Mouse (Mus musculus) adrenal gland, postnatal 0 days (tissue): ENCODE measurements around the gene Olfr1385. TPM values are rescaled to one million over a fixed set of nuclear protein-coding genes. Genes with fewer than 3 reads are reported as not detected.

Source experiments
- polyA plus RNA-seq: library from polyadenylated mRNA; unstranded; fragments of >200 nt; fragmentation: Nextera tagmentation; extraction: Ambion mirVana; gene quantifications from 2 replicates; pipeline ENCODE4 v1.2.1, GENCODE M21; 2015

Gene Olfr1385
- not detected in 2 replicates for polyA plus RNA-seq

DNA sequence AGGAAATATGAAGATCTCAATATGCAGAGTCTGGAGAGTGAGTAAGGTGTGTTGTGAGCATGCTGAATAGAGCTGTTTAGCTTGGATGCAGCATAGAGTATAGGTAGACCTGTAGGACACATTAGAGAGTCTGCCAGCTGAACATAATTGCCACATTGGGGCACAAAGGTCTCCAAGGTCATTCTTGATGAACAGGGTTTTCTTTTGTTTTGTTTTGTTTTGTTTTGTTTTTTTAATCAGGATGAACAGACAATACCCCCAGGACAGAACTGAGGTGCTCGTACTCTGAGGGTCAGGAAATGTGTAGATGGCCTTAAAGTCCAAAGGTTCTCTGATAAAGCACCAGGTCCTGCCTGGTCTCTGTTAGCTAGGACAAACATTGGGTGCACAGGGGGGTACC is at the start of gene Olfr1385:
Gene Olfr1385, plus strand, starts transcription at position 301 of the 400 bp plus-strand sequence.

DNA sequence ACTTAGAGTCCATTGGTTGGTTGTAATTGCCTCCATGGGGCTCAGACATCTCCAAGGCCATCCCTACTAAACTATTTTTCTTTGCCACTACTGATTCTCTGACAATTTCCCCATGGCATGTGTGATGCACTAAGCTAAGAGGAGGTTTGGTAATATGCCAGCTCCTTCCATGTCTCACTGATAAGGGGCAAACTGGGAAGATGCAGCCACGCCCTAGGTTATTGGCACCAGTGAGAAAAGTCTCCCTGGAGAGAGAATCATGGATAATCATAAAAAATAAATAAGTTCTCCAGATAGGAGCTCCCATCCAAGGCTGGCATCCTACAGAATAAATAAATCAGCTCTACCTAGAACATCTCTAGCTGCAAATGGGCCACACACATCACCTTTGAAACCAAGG is 33.8 kb upstream of the Olfr1385 start, which contains the start of gene Olfr1387:
Gene Olfr1387, plus strand, starts transcription at position 301 of the 400 bp plus-strand sequence.

DNA sequence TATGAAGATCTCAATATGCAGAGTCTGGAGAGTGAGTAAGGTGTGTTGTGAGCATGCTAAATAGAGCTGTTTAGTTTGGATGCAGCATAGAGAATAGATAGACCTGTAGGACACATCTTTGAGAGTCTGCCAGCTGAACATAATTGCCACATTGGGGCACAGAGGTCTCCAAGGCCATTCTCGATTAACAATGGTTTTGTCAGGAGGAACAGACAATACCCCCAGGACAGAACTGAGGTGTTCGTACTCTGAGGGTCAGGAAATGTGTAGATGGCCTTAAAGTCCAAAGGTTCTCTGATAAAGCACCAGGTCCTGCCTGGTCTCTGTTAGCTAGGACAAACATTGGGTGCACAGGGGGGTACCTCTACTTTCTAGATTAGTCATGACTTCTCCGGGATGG is 24.1 kb upstream of the Olfr1385 start, which contains the start of gene Olfr1386:
Gene Olfr1386, plus strand, starts transcription at position 301 of the 400 bp plus-strand sequence.

GRCm38 (mm10) chr11:49519348-49519747 is 30.5 kb downstream of the Olfr1385 start, which contains the start of gene Olfr1383:
Gene Olfr1383 (plus strand): TSS chr11:49519648.

GRCm38 (mm10) chr11:49527947-49528346 is 39.1 kb downstream of the Olfr1385 start, which contains the start of gene Olfr1382:
Gene Olfr1382 (plus strand): TSS chr11:49528247.

GRCm38 (mm10) chr11:49543149-49543548 is 54.3 kb downstream of the Olfr1385 start, which contains the start of gene Olfr1381:
Gene Olfr1381 (plus strand): TSS chr11:49543449.

Other genes with a start within 250 kb of the Olfr1385 start
- gene Mgat1, start 244.9 kb upstream of the Olfr1385 start, polyA plus RNA-seq = 46.9 and 73.3 TPM in 2 replicates
- 0.13 TPM in 1 of 2 replicates, not detected in the other for gene Olfr1393, start 210.8 kb upstream of the Olfr1385 start, polyA plus RNA-seq
- 0.04 TPM in 1 of 2 replicates, not detected in the other for gene Olfr1392, start 203.8 kb upstream of the Olfr1385 start, polyA plus RNA-seq
- gene Olfr10, start 184.3 kb upstream of the Olfr1385 start, polyA plus RNA-seq = not detected in 2 replicates
- gene Olfr1391, start 166.3 kb upstream of the Olfr1385 start, polyA plus RNA-seq = not detected in 2 replicates
- gene Olfr1390, start 153.9 kb upstream of the Olfr1385 start, polyA plus RNA-seq = not detected in 2 replicates
- gene Olfr1389, start 66.0 kb upstream of the Olfr1385 start, polyA plus RNA-seq = not detected in 2 replicates
- gene Olfr1388, start 52.4 kb upstream of the Olfr1385 start, polyA plus RNA-seq = not detected in 2 replicates
- not detected in 2 replicates for gene Olfr1387, start 33.7 kb upstream of the Olfr1385 start, polyA plus RNA-seq
- gene Olfr1386, start 24.0 kb upstream of the Olfr1385 start, polyA plus RNA-seq = not detected in 2 replicates
- gene Olfr1384, start 17.7 kb downstream of the Olfr1385 start, polyA plus RNA-seq = not detected in 2 replicates
- not detected in 2 replicates for gene Olfr1383, start 30.6 kb downstream of the Olfr1385 start, polyA plus RNA-seq
- gene Olfr1382, start 39.2 kb downstream of the Olfr1385 start, polyA plus RNA-seq = not detected in 2 replicates
- gene Olfr1381, start 54.4 kb downstream of the Olfr1385 start, polyA plus RNA-seq = not detected in 2 replicates
- gene Olfr1380, start 67.8 kb downstream of the Olfr1385 start, polyA plus RNA-seq = not detected in 2 replicates
- 3.2 and 6.6 TPM in 2 replicates for gene Flt4, start 120.2 kb downstream of the Olfr1385 start, polyA plus RNA-seq
- 0.47 and 0.92 TPM in 2 replicates for gene Scgb3a1, start 174.5 kb downstream of the Olfr1385 start, polyA plus RNA-seq
- 22.6 and 30.7 TPM in 2 replicates for gene Cnot6, start 223.7 kb downstream of the Olfr1385 start, polyA plus RNA-seq